ENCODE assay signal across 10 mouse cellular contexts in the genomic region with DNA sequence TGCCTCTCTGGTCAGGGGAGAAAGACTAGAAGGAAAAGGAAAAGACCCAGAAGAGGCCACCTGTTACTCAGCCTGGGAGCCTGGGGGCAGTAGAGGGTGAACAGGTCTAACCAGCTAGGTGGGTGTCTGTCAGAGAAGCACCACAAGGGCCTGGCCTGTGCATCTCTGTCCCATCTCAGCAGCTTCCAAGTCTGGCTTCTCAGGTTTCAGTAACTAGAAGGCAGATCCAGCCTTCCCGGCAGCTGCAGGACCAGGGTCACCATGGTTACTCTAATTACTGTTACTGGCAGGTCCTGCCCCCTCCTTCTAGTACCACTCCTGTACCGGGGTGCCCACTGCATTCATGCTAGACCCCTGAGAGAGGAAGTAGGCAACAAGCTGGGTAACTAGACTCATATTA. TPM values are rescaled to one million over a fixed set of nuclear protein-coding genes. Genes with fewer than 3 reads are reported as not detected.
DNase-seq lines count a peak whose midpoint lies in the region; ATAC-seq lines count a peak whose summit lies in the region.
"Had no signal": no experiment of that assay in that cellular context is flagged by ENCODE, and none has a peak within 500 bp of the region (broad histone marks: within the 10 kb centered on the region; RNA-seq: fewer than 3 reads in every experiment).

No protein-coding gene starts in this region.

- no peak overlapping the region for H3K4me2 ChIP-seq in midbrain, embryonic 12.5 days (replicated peaks)
- no peak overlapping the region for H3K4me2 ChIP-seq in intestine, embryonic 15.5 days (replicated peaks)
- H3K4me2 ChIP-seq in stomach, embryonic 14.5 days (replicated peaks; ENCODE audit: low read depth, low read length): no peak overlapping the region

- no peak overlapping the region for H3K27ac ChIP-seq in midbrain, embryonic 12.5 days (replicated peaks)
- H3K27ac ChIP-seq in midbrain, embryonic 10.5 days (replicated peaks): no peak overlapping the region
- H3K27ac ChIP-seq in intestine, embryonic 15.5 days: no peak overlapping the region
- no peak overlapping the region for H3K27ac ChIP-seq in stomach, embryonic 14.5 days (ENCODE audit: low read length)

- H3K27me3 ChIP-seq in midbrain, embryonic 12.5 days: no peaks in the 10 kb centered on the region
- no peaks in the 10 kb centered on the region for H3K27me3 ChIP-seq in midbrain, embryonic 10.5 days (ENCODE audit: low read depth, poor library complexity, severe bottlenecking)
- no peaks in the 10 kb centered on the region for H3K27me3 ChIP-seq in intestine, embryonic 15.5 days (replicated peaks)
- no peaks in the 10 kb centered on the region for H3K27me3 ChIP-seq in stomach, embryonic 14.5 days (ENCODE audit: control insufficient read depth, insufficient read depth, low read length)

- H3K9me3 ChIP-seq in midbrain, embryonic 12.5 days: no peaks in the 10 kb centered on the region
- no peaks in the 10 kb centered on the region for H3K9me3 ChIP-seq in midbrain, embryonic 10.5 days (replicated peaks)
- no peaks in the 10 kb centered on the region for H3K9me3 ChIP-seq in intestine, embryonic 15.5 days
- H3K9me3 ChIP-seq in stomach, embryonic 14.5 days (ENCODE audit: control insufficient read depth, low read depth, low read length): no peaks in the 10 kb centered on the region

- 0 out of 2 replicates have a peak overlapping the region, but pooled peaks have one; percentile 0 for H3K9ac ChIP-seq in midbrain, embryonic 12.5 days (replicated peaks)
- H3K9ac ChIP-seq in intestine, embryonic 15.5 days: peak overlapping the region; percentile 26; the same call in 1 of the 2 replicates
- H3K9ac ChIP-seq in stomach, embryonic 14.5 days (replicated peaks; ENCODE audit: low read depth, low read length): no peak overlapping the region

- no peak overlapping the region for H3K4me3 ChIP-seq in midbrain, embryonic 12.5 days
- H3K4me3 ChIP-seq in midbrain, embryonic 10.5 days: no peak overlapping the region
- H3K4me3 ChIP-seq in intestine, embryonic 15.5 days (replicated peaks): no peak overlapping the region
- H3K4me3 ChIP-seq in stomach, embryonic 14.5 days (ENCODE audit: low read depth, low read length): no peak overlapping the region

- no peak for ATAC-seq in midbrain, embryonic 12.5 days (ENCODE audit: low FRiP score, low read depth)
- ATAC-seq in intestine, embryonic 15.5 days: peak; percentile 58
- ATAC-seq in stomach, embryonic 14.5 days (ENCODE audit: insufficient number of reproducible peaks, insufficient read depth, low FRiP score, low read depth): peak; percentile 62; the same call in 1 of the 2 replicates
- no peak for ATAC-seq in erythroid progenitor cell, adult 5-6 weeks (replicated peaks; ENCODE audit: low FRiP score, poor library complexity, severe bottlenecking)

- WGBS in midbrain, embryonic 12.5 days: 19% methylated on average over 2 of the region's 2 CpGs
- WGBS in midbrain, embryonic 10.5 days: 20% methylated on average over 2 of the region's 2 CpGs
- WGBS in intestine, embryonic 15.5 days: 6% methylated on average over 2 of the region's 2 CpGs
- 19% methylated on average over 2 of the region's 2 CpGs for WGBS in stomach, embryonic 14.5 days

- peaks cover 35% of the 10 kb centered on the region for H3K36me3 ChIP-seq in midbrain, embryonic 12.5 days
- H3K36me3 ChIP-seq in midbrain, embryonic 10.5 days: peaks cover 89% of the 10 kb centered on the region
- peaks cover 19% of the 10 kb centered on the region for H3K36me3 ChIP-seq in intestine, embryonic 15.5 days
- peaks cover 26% of the 10 kb centered on the region for H3K36me3 ChIP-seq in stomach, embryonic 14.5 days (ENCODE audit: control insufficient read depth, insufficient read depth, low read length)

- H3K4me1 ChIP-seq in midbrain, embryonic 12.5 days: peaks cover 12% of the 10 kb centered on the region
- peaks cover 14% of the 10 kb centered on the region for H3K4me1 ChIP-seq in midbrain, embryonic 10.5 days
- peaks cover 16% of the 10 kb centered on the region for H3K4me1 ChIP-seq in intestine, embryonic 15.5 days (replicated peaks)
- 0 out of 2 replicates have a peak, but pooled peaks cover 7% of the 10 kb centered on the region for H3K4me1 ChIP-seq in stomach, embryonic 14.5 days (ENCODE audit: control insufficient read depth, insufficient read depth, low read length)

- DNase-seq in adrenal gland, postnatal 14 days: peak; percentile 10
- no peak for DNase-seq in adrenal gland, postnatal 4 days (ENCODE audit: low spot score in 2 of 2)
- no peak for DNase-seq in midbrain, embryonic 10.5 days (ENCODE audit: low spot score)
- DNase-seq in layer of hippocampus, postnatal 14 days (ENCODE audit: low spot score in 2 of 2): no peak
- DNase-seq: kidney, postnatal 14 days; lung, postnatal 36 days had no signal

RNA-seq across cellular contexts. Expression of a gene that starts 15.8 kb away (rescaled TPM):
- 56.0 and 58.0 TPM in 2 replicates for total RNA-seq in adrenal gland, postnatal 14 days (2021)
- total RNA-seq in adrenal gland, postnatal 4 days (2021): 10 to 100 TPM; 71.8 to 89.6 TPM
- polyA plus RNA-seq in midbrain, embryonic 12.5 days (2016; fragmentation: Nextera tagmentation; extraction: Ambion mirVana): 109 and 113 TPM in 2 replicates
- 141 and 145 TPM in 2 replicates for polyA plus RNA-seq in midbrain, embryonic 10.5 days (2016; fragmentation: Nextera tagmentation; extraction: Ambion mirVana)
- 72.5 and 73.4 TPM in 2 replicates for polyA plus RNA-seq in intestine, embryonic 15.5 days (2015; fragmentation: Nextera tagmentation; extraction: Ambion mirVana)
- 64.7 and 69.6 TPM in 2 replicates for polyA plus RNA-seq in stomach, embryonic 14.5 days (2014; fragmentation: Nextera tagmentation; extraction: Ambion mirVana)
- total RNA-seq in erythroid progenitor cell, adult 5-6 weeks (2015; ENCODE audit: low replicate concordance): 122 and 135 TPM in 2 replicates
- total RNA-seq in erythroid progenitor cell, adult 5-6 weeks (2017; ENCODE audit: low replicate concordance): 217 and 249 TPM in 2 replicates
- total RNA-seq in layer of hippocampus, postnatal 14 days (2021): 10 to 100 TPM; 35.5 to 37.1 TPM

RNA-seq across cellular contexts. Expression of a gene that starts 32.7 kb away (rescaled TPM):
- total RNA-seq in adrenal gland, postnatal 14 days (2021): 9.1 and 11.0 TPM in 2 replicates
- total RNA-seq in adrenal gland, postnatal 4 days (2021): 10 to 100 TPM; 12.2 to 17.0 TPM
- polyA plus RNA-seq in midbrain, embryonic 12.5 days (2016; fragmentation: Nextera tagmentation; extraction: Ambion mirVana): 20.6 and 22.6 TPM in 2 replicates
- 19.1 and 22.1 TPM in 2 replicates for polyA plus RNA-seq in midbrain, embryonic 10.5 days (2016; fragmentation: Nextera tagmentation; extraction: Ambion mirVana)
- 29.2 and 30.4 TPM in 2 replicates for polyA plus RNA-seq in intestine, embryonic 15.5 days (2015; fragmentation: Nextera tagmentation; extraction: Ambion mirVana)
- 48.6 and 52.3 TPM in 2 replicates for polyA plus RNA-seq in stomach, embryonic 14.5 days (2014; fragmentation: Nextera tagmentation; extraction: Ambion mirVana)
- total RNA-seq in erythroid progenitor cell, adult 5-6 weeks (2015; ENCODE audit: low replicate concordance): not detected in 2 replicates
- total RNA-seq in erythroid progenitor cell, adult 5-6 weeks (2017; ENCODE audit: low replicate concordance): under 0.01 and 0.39 TPM in 2 replicates
- 1 to 10 TPM; 2.1 to 3.5 TPM for total RNA-seq in layer of hippocampus, postnatal 14 days (2021)

RNA-seq across cellular contexts. Expression of a gene that starts 45.5 kb away (rescaled TPM):
- 146 and 155 TPM in 2 replicates for total RNA-seq in adrenal gland, postnatal 14 days (2021)
- total RNA-seq in adrenal gland, postnatal 4 days (2021): 100 to 1,000 TPM; 177 TPM
- polyA plus RNA-seq in midbrain, embryonic 12.5 days (2016; fragmentation: Nextera tagmentation; extraction: Ambion mirVana): 298 and 321 TPM in 2 replicates
- 398 and 429 TPM in 2 replicates for polyA plus RNA-seq in midbrain, embryonic 10.5 days (2016; fragmentation: Nextera tagmentation; extraction: Ambion mirVana)
- 292 and 319 TPM in 2 replicates for polyA plus RNA-seq in intestine, embryonic 15.5 days (2015; fragmentation: Nextera tagmentation; extraction: Ambion mirVana)
- polyA plus RNA-seq in stomach, embryonic 14.5 days (2014; fragmentation: Nextera tagmentation; extraction: Ambion mirVana): 281 and 289 TPM in 2 replicates
- 47.4 and 59.5 TPM in 2 replicates for total RNA-seq in erythroid progenitor cell, adult 5-6 weeks (2015; ENCODE audit: low replicate concordance)
- total RNA-seq in erythroid progenitor cell, adult 5-6 weeks (2017; ENCODE audit: low replicate concordance): 41.5 and 59.7 TPM in 2 replicates
- 100 to 1,000 TPM; 114 to 123 TPM for total RNA-seq in layer of hippocampus, postnatal 14 days (2021)

RNA-seq across cellular contexts. Expression of a gene that starts 55.9 kb away (rescaled TPM):
- total RNA-seq in adrenal gland, postnatal 14 days (2021): 38.0 and 44.2 TPM in 2 replicates
- 10 to 100 TPM; 47.4 to 53.4 TPM for total RNA-seq in adrenal gland, postnatal 4 days (2021)
- 55.3 and 62.7 TPM in 2 replicates for polyA plus RNA-seq in midbrain, embryonic 12.5 days (2016; fragmentation: Nextera tagmentation; extraction: Ambion mirVana)
- 78.4 and 97.2 TPM in 2 replicates for polyA plus RNA-seq in midbrain, embryonic 10.5 days (2016; fragmentation: Nextera tagmentation; extraction: Ambion mirVana)
- 91.6 and 95.5 TPM in 2 replicates for polyA plus RNA-seq in intestine, embryonic 15.5 days (2015; fragmentation: Nextera tagmentation; extraction: Ambion mirVana)
- polyA plus RNA-seq in stomach, embryonic 14.5 days (2014; fragmentation: Nextera tagmentation; extraction: Ambion mirVana): 72.7 and 74.6 TPM in 2 replicates
- 6.7 and 19.1 TPM in 2 replicates for total RNA-seq in erythroid progenitor cell, adult 5-6 weeks (2015; ENCODE audit: low replicate concordance)
- total RNA-seq in erythroid progenitor cell, adult 5-6 weeks (2017; ENCODE audit: low replicate concordance): 7.1 and 16.2 TPM in 2 replicates
- total RNA-seq in layer of hippocampus, postnatal 14 days (2021): 10 to 100 TPM; 21.3 to 25.6 TPM

RNA-seq across cellular contexts. Expression of a gene that starts 58.6 kb away (rescaled TPM):
- total RNA-seq in adrenal gland, postnatal 14 days (2021): 135 and 144 TPM in 2 replicates
- 10 to 100 TPM; 96.9 to 97.0 TPM for total RNA-seq in adrenal gland, postnatal 4 days (2021)
- 101 and 109 TPM in 2 replicates for polyA plus RNA-seq in midbrain, embryonic 12.5 days (2016; fragmentation: Nextera tagmentation; extraction: Ambion mirVana)
- polyA plus RNA-seq in midbrain, embryonic 10.5 days (2016; fragmentation: Nextera tagmentation; extraction: Ambion mirVana): 141 and 143 TPM in 2 replicates
- 145 and 159 TPM in 2 replicates for polyA plus RNA-seq in intestine, embryonic 15.5 days (2015; fragmentation: Nextera tagmentation; extraction: Ambion mirVana)
- 136 and 150 TPM in 2 replicates for polyA plus RNA-seq in stomach, embryonic 14.5 days (2014; fragmentation: Nextera tagmentation; extraction: Ambion mirVana)
- 13.0 and 22.0 TPM in 2 replicates for total RNA-seq in erythroid progenitor cell, adult 5-6 weeks (2015; ENCODE audit: low replicate concordance)
- total RNA-seq in erythroid progenitor cell, adult 5-6 weeks (2017; ENCODE audit: low replicate concordance): 13.3 and 18.0 TPM in 2 replicates
- total RNA-seq in layer of hippocampus, postnatal 14 days (2021): 10 to 100 TPM; 60.4 to 62.8 TPM

Comparison
In these comparisons a context has a peak if more than half of its experiments do, and no peak if none do; other contexts are left out.
1. ATAC-seq: peak in intestine, embryonic 15.5 days (single experiment) and stomach, embryonic 14.5 days (single experiment); none in midbrain, embryonic 12.5 days (single experiment) and erythroid progenitor cell, adult 5-6 weeks (single experiment).